Mouse (Mus musculus) liver, postnatal 0 days (tissue): ENCODE measurements around the gene Rbpj.

Experiments used
- CTCF ChIP-seq: sonication (generic); IDR thresholded peaks from 2 replicates; pipeline ENCODE4 v1.5.1; 2016; ENCODE audit warnings: antibody characterized with exemption, low read depth
- EP300 ChIP-seq: IDR thresholded peaks from 2 replicates; pipeline ENCODE4 v1.6.1; 2016; ENCODE audit warnings: antibody characterized with exemption, low read depth, mild to moderate bottlenecking

DNA sequence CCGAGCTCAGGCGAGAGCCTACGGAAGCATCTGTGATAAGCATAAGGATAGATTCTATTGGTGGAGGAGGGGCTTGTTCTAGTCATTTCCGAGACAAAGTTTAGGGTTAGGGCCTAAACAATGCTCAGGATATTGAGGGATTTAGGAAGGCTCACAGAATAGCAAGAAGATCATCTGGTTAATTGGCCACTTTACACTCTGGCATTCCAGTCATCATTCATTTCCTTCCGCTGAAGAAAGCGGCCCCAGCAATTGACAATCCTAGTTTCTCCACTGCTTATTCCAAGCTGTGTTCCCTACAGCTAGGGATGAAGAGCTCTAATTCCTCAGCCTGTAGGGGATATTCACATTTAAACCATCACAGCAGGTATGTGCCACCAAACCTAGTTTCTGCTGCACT lies 39.8 kb downstream of the Rbpj start:
- TF ChIP-seq EP300, result no peak
- TF ChIP-seq CTCF, result no peak
